Mouse (Mus musculus) CD4-positive, CD25-positive, alpha-beta regulatory T cell, adult 2 months (primary cell): ENCODE data around the gene Mrpl1.
A peak's percentile ranks its signal among the peaks of the same experiment; 100 is the strongest.

Experiments
- DNase-seq: peaks from one replicate; pipeline ENCODE4 v3.0.0-alpha.2; 2012; ENCODE audit warnings: low read depth, low spot score

The Mrpl1 gene

GRCm38 (mm10) chr5:96206897-96207296 is 2.4 kb upstream of the Mrpl1 start:
- no peak for DNase-seq

- DNase-seq: no peak
Measured at GRCm38 (mm10) chr5:96207531-96207930, 1.8 kb upstream of the Mrpl1 start.

GRCm38 (mm10) chr5:96208543-96208942 is 750 bp upstream of the Mrpl1 start:
- peak; percentile 77 for DNase-seq

- peak; percentile 96 for DNase-seq
Measured at GRCm38 (mm10) chr5:96209916-96210583, 757 bp downstream of the Mrpl1 start.

GRCm38 (mm10) chr5:96218648-96219047 is 9.4 kb downstream of the Mrpl1 start:
- DNase-seq: no peak

GRCm38 (mm10) chr5:96219512-96219911 is 10.2 kb downstream of the Mrpl1 start:
- DNase-seq: peak; percentile 55

GRCm38 (mm10) chr5:96221298-96221697 is 12.0 kb downstream of the Mrpl1 start:
- DNase-seq: peak; percentile 21

- DNase-seq: no peak
Measured at GRCm38 (mm10) chr5:96221812-96222585, 12.7 kb downstream of the Mrpl1 start.

GRCm38 (mm10) chr5:96222964-96223363 is 13.7 kb downstream of the Mrpl1 start:
- DNase-seq: no peak

GRCm38 (mm10) chr5:96226490-96226889 is 17.2 kb downstream of the Mrpl1 start:
- no peak for DNase-seq

GRCm38 (mm10) chr5:96228967-96229366 is 19.7 kb downstream of the Mrpl1 start:
- DNase-seq: no peak

GRCm38 (mm10) chr5:96238797-96239196 is 29.5 kb downstream of the Mrpl1 start:
- no peak for DNase-seq

- DNase-seq: no peak
Measured at GRCm38 (mm10) chr5:96240856-96241255, 31.6 kb downstream of the Mrpl1 start.

- DNase-seq: no peak
Measured at GRCm38 (mm10) chr5:96244511-96244910, 35.2 kb downstream of the Mrpl1 start.

- DNase-seq: no peak
Measured at GRCm38 (mm10) chr5:96253995-96254394, 44.7 kb downstream of the Mrpl1 start.

GRCm38 (mm10) chr5:96255166-96255565 is 45.9 kb downstream of the Mrpl1 start:
- DNase-seq: no peak

- DNase-seq: no peak
Measured at GRCm38 (mm10) chr5:96258210-96258609, 48.9 kb downstream of the Mrpl1 start.

GRCm38 (mm10) chr5:96267017-96267702 is 57.9 kb downstream of the Mrpl1 start:
- DNase-seq: peak; percentile 73

GRCm38 (mm10) chr5:96271070-96271469 is 61.8 kb downstream of the Mrpl1 start:
- no peak for DNase-seq

GRCm38 (mm10) chr5:96305786-96306185 is 96.5 kb downstream of the Mrpl1 start:
- no peak for DNase-seq

- DNase-seq: no peak
Measured at GRCm38 (mm10) chr5:96306271-96306670, 97.0 kb downstream of the Mrpl1 start.

GRCm38 (mm10) chr5:96306826-96307225 is 97.5 kb downstream of the Mrpl1 start:
- DNase-seq: no peak
